Mouse (Mus musculus) stomach, postnatal 0 days (tissue): ENCODE measurements around the gene Zfp36l2. TPM values are rescaled to one million over a fixed set of nuclear protein-coding genes. Genes with fewer than 3 reads are reported as not detected.

Source experiments
- ATAC-seq: fragments of 200-750 bp; cut with Nextera tagmentation; 2 replicates; pipeline ENCODE4 v1.8.0; 2017; ENCODE audit not compliant: low FRiP score, low TSS enrichment
- DNase-seq: peaks from one replicate; pipeline ENCODE4 v3.0.0-alpha.2; 2016; ENCODE audit warnings: low spot score
- H3K27ac ChIP-seq: fragments of 300-500 bp; sonication (generic); replicated peaks from 2 replicates; pipeline ENCODE4 v1.5.1; 2014; ENCODE audit warnings: mild to moderate bottlenecking, control low read depth
- H3K27me3 ChIP-seq: fragments of 300-500 bp; sonication (generic); 2 replicates; pipeline ENCODE4 v1.6.1; 2014; ENCODE audit warnings: low read length; ENCODE audit not compliant: control insufficient read depth, insufficient read depth
- H3K36me3 ChIP-seq: fragments of 300-500 bp; sonication (generic); 2 replicates; pipeline ENCODE4 v1.6.1; 2014; ENCODE audit warnings: low read length, mixed read lengths; ENCODE audit not compliant: control insufficient read depth, insufficient read depth
- H3K4me1 ChIP-seq: fragments of 300-500 bp; sonication (generic); replicated peaks from 2 replicates; pipeline ENCODE4 v1.6.1; 2014; ENCODE audit warnings: antibody characterized with exemption; ENCODE audit not compliant: control insufficient read depth, insufficient read depth
- H3K4me2 ChIP-seq: fragments of 300-500 bp; sonication (generic); replicated peaks from 2 replicates; pipeline ENCODE4 v1.6.1; 2014; ENCODE audit warnings: low read depth, mild to moderate bottlenecking, control low read depth, moderate library complexity
- H3K4me3 ChIP-seq: fragments of 300-500 bp; sonication (generic); 2 replicates; pipeline ENCODE4 v1.5.1; 2014; ENCODE audit warnings: low read depth, low read length, control low read depth
- H3K9ac ChIP-seq: fragments of 300-500 bp; sonication (generic); 2 replicates; pipeline ENCODE4 v1.6.1; 2014; ENCODE audit warnings: mild to moderate bottlenecking, low read length, control low read depth, mixed read lengths
- H3K9me3 ChIP-seq: fragments of 300-500 bp; sonication (generic); 2 replicates; pipeline ENCODE4 v1.6.1; 2016; ENCODE audit warnings: low read length; ENCODE audit not compliant: control insufficient read depth
- CTCF ChIP-seq: IDR thresholded peaks from 2 replicates; pipeline ENCODE4 v1.5.1; 2016; ENCODE audit warnings: antibody characterized with exemption, low read depth, mild to moderate bottlenecking, moderate library complexity
- EP300 ChIP-seq: optimal IDR thresholded peaks from 2 replicates; pipeline ENCODE3; 2016; ENCODE audit warnings: antibody characterized with exemption
- WGBS: fragments of 180-500 bp; shearing (Covaris S2); extraction: QIAGEN DNeasy Blood & Tissue Kit; methylation state at CpG from one replicate; pipeline ENCODE4 v1.1.7; 2014; 5-methylcytosine and 5-hydroxymethylcytosine counted together
- polyA plus RNA-seq: library from polyadenylated mRNA; unstranded; fragments of >200 nt; fragmentation: Nextera tagmentation; extraction: Ambion mirVana; gene quantifications from 2 replicates; pipeline ENCODE4 v1.2.1, GENCODE M21; 2015

The Zfp36l2 gene
- polyA plus RNA-seq, 1 experiment from 2014 or later = 18.3 TPM

DNA sequence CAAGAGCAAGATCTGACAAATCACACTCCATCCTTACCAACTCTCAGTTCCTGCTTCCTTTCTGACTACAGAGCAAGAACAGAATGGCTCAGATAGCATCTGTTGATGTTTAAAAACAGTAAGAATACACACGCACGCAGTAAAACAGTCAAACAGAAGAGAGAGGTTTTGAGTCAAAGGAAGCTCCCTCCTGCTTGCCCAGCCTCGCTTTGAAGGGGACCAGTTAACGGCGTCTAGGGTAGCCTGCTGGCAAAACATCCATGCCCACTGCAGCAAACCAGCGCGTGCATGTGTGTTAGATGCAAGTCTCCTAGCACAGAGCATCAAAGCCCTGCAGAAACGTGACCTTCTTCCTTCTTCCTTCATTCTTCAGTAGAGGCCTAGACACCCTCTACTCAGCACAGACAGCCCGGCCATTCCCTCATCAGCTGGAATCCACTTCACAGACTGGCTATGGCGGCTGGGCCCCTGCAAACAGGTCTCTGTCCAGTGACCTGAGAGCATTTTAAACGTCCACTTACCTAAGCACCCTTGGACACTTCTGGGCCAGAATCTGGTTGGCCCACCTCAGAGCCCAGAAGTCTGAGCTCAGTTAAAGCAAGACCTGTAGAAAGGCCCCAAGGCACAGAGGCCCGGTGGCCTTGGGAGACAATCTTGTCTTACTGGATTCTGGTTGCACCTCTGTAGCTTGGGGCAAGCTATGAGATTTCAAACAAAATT, 24.5 kb downstream of the Zfp36l2 start:
- ATAC-seq (no peak), DNase-seq (peak; percentile 12)
- no peak for TF ChIP-seq EP300
- TF ChIP-seq CTCF = no peak
- 82% methylated on average over 12 of the region's 12 CpGs for WGBS
- Histone ChIP-seq H3K9me3 (no peaks in the 10 kb centered on the region), H3K4me2 (no peak overlapping the region), H3K9ac (no peak overlapping the region), H3K27me3 (no peaks in the 10 kb centered on the region), H3K4me1 (peaks cover 6% of the 10 kb centered on the region; the same call in 1 of the 2 replicates), H3K4me3 (no peak overlapping the region), H3K27ac (no peak overlapping the region), H3K36me3 (no peaks in the 10 kb centered on the region)

DNA sequence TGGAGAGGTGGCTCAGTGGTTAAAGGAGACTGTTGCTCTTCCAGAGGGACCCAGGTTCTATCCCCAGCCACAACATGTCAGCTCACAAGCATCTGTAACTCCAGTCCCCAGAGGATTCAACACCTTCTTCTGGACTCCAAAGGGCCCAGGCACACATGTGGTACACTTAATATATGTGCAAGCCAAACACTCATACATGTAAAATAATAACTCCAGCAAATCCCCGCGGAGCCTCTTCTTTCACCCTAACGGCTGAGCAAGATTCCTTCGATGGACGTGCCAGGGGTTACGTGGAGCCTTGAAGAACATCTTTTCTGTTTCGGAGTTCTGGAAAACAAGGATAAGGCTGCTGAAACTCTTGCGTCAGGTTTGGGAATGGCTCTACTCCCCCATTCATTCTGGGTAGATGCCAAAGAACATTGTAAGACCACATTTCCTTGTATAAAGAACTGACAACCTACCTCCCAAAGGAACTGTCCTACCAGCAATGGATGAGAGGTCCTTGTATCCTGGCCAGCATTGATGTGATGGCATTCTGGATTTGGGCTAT, 25.5 kb downstream of the Zfp36l2 start:
- no peak for TF ChIP-seq CTCF
- TF ChIP-seq EP300 = no peak
- H3K4me1 ChIP-seq = peaks cover 6% of the 10 kb centered on the region; the same call in 1 of the 2 replicates
- peak; percentile 19 for DNase-seq
- H3K27me3 ChIP-seq = no peaks in the 10 kb centered on the region
- ATAC-seq = no peak
- no peak overlapping the region for H3K4me3 ChIP-seq
- no peak overlapping the region for H3K9ac ChIP-seq
- H3K27ac ChIP-seq = 0 out of 2 replicates have a peak overlapping the region, but pooled peaks have one; percentile 65
- no peaks in the 10 kb centered on the region for H3K36me3 ChIP-seq
- H3K9me3 ChIP-seq = no peaks in the 10 kb centered on the region
- no peak overlapping the region for H3K4me2 ChIP-seq
- 68% methylated on average over 8 of the region's 8 CpGs for WGBS

DNA sequence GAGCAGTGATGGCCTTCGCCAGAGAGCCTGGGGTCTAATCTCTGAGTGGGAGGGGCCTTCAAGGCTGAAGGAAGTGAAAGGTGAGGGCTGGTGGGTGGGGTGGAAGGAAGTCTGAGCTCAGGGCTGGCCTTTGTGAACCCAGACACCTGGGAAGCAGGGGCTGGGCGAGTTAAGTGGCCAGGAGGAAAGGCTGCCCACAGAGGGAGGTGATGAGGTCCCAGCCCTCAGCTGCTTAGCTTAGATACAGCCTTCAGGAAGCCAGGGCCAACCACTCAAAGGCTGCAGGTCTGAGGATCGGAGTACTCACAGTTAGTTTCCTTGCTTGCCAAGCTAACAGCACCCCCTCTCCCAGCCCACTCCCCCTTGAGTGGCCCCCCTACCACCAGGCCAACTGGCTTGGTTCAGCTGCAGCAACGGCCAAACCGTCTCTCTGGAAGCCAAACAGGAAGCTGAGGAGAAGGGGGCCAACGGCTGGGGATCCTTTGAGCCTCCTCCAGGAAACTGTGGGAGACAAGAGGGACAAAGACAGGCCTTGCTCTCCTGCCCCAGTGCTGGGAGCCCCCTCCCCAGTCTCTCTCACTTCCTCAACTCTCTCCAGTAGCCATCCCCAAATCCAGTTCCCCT, 26.4 kb downstream of the Zfp36l2 start:
- Histone ChIP-seq H3K9me3 (no peaks in the 10 kb centered on the region), H3K27me3 (no peaks in the 10 kb centered on the region), H3K36me3 (no peaks in the 10 kb centered on the region), H3K4me3 (no peak overlapping the region), H3K9ac (no peak overlapping the region; the same call in 1 of the 2 replicates), H3K4me1 (peaks cover 6% of the 10 kb centered on the region; the same call in 1 of the 2 replicates), H3K4me2 (no peak overlapping the region), H3K27ac (peak overlapping the region; percentile 65)
- ATAC-seq = peak; percentile 36
- no peak for TF ChIP-seq EP300
- 0 out of 2 replicates have a peak, but pooled peaks have one; percentile 5 for TF ChIP-seq CTCF
- DNase-seq = peak; percentile 63
- WGBS = 24% methylated on average over 6 of the region's 6 CpGs

DNA sequence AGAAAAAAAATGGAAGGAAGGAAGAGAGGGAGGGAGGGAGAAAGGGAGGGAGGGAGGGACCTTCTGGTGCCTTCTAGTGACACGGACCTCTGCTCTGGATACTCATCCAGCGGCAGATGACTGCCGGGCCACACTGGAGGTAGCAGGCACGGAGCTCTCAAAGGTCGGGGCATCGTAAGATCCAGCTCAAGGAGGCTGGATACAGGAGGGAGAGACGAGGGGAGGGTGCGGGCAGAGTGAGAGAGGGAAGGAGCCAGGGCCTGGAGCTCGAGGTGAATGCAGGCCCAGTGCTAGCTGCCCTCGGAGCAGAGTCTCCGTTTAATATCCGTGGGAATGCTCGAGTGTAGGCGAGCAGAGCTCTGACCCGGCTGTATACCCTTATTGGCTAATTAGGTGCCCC, 28.9 kb downstream of the Zfp36l2 start:
- Histone ChIP-seq H3K27me3 (no peaks in the 10 kb centered on the region), H3K27ac (no peak overlapping the region), H3K36me3 (no peaks in the 10 kb centered on the region), H3K4me3 (no peak overlapping the region), H3K9ac (no peak overlapping the region), H3K4me1 (peaks cover 6% of the 10 kb centered on the region; the same call in 1 of the 2 replicates), H3K9me3 (no peaks in the 10 kb centered on the region), H3K4me2 (no peak overlapping the region)
- TF ChIP-seq CTCF = no peak
- TF ChIP-seq EP300 = no peak
- DNase-seq (no peak), ATAC-seq (no peak)
- WGBS = 79% methylated on average over 15 of the region's 15 CpGs

DNA sequence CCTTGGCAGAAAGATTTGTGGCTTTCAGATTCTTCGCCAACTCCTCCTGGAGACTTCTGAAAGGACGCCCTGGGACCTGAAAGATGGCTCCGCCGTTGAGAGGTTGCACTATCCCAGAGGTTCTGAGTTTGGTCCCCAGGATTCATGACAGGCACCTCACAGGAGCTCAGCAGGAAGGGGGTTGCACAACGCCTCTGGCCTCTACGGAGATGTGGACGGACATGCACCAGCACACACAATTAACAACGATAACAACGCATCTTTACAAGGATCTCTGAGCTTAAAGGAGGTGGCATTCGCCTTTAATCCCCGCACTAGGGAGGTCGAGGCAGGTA, 29.3 kb downstream of the Zfp36l2 start:
- no peak overlapping the region for H3K27ac ChIP-seq
- H3K4me2 ChIP-seq = no peak overlapping the region

More for the DNA sequence above, 29.3 kb downstream of the Zfp36l2 start:
- Histone ChIP-seq H3K36me3 (no peaks in the 10 kb centered on the region), H3K4me3 (no peak overlapping the region), H3K4me1 (peaks cover 6% of the 10 kb centered on the region; the same call in 1 of the 2 replicates), H3K9ac (no peak overlapping the region), H3K9me3 (no peaks in the 10 kb centered on the region), H3K27me3 (no peaks in the 10 kb centered on the region)
- DNase-seq (peak; percentile 14), ATAC-seq (no peak)
- TF ChIP-seq CTCF (no peak), EP300 (no peak)
- 87% methylated on average over 12 of the region's 12 CpGs for WGBS
